Mouse (Mus musculus) ES-E14 (cell line): ENCODE measurements around the gene Cops7a.

Experiments
- CHD2 ChIP-seq: IDR thresholded peaks from 2 replicates; pipeline ENCODE4 v1.6.1; 2014; ENCODE audit warnings: mild to moderate bottlenecking, low read depth, low read length, inconsistent platforms
- HCFC1 ChIP-seq: IDR thresholded peaks from 2 replicates; pipeline ENCODE4 v1.6.1; 2012; ENCODE audit warnings: low read length, inconsistent platforms, borderline replicate concordance; ENCODE audit not compliant: insufficient read depth
- MAFK ChIP-seq: IDR thresholded peaks from 2 replicates; pipeline ENCODE4 v1.6.1; 2014; ENCODE audit warnings: mild to moderate bottlenecking, low read depth, low read length, inconsistent platforms; ENCODE audit not compliant: insufficient read depth
- ZC3H11A ChIP-seq: IDR thresholded peaks from 2 replicates; pipeline ENCODE4 v1.6.1; 2012; ENCODE audit warnings: low read depth, mild to moderate bottlenecking, inconsistent platforms, low read length, borderline replicate concordance
- ZNF384 ChIP-seq: IDR thresholded peaks from 2 replicates; pipeline ENCODE4 v1.6.1; 2012; ENCODE audit warnings: low read depth, low read length, inconsistent platforms

DNA sequence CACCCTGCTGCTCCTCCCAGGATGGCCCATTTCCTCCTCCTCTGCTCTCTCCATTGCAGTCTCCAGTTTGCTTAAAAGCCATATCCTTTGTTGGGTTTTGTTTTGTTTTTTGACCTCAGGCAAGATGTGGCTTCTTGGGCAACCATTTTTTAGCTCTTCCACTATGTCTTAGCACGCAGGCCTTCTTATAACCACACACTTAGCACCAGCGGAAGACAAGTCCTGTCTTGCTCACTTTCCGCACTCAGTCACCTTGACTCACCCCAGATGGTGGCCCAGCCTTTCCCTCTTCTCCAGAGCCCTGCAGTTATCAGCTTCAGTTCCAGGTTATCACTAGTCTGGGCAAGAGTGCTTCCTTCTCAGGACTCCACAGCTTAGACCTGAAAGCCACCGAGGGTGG lies 10.1 kb downstream of the Cops7a start:
- TF ChIP-seq HCFC1 (no peak), MAFK (no peak), ZNF384 (no peak), ZC3H11A (no peak), CHD2 (no peak)
